Mouse (Mus musculus) heart, embryonic 13.5 days (tissue): ENCODE data around the gene Ctdnep1. TPM values are rescaled to one million over a fixed set of nuclear protein-coding genes. Genes with fewer than 3 reads are reported as not detected.

Experiments used
- ATAC-seq: fragments of 200-750 bp; cut with Nextera tagmentation; 2 replicates; pipeline ENCODE4 v1.8.0; 2017; ENCODE audit warnings: moderate TSS enrichment; ENCODE audit not compliant: insufficient number of reproducible peaks, low FRiP score, low TSS enrichment; ENCODE audit errors: extremely low read depth
- H3K27ac ChIP-seq: fragments of 300-500 bp; sonication (generic); replicated peaks from 2 replicates; pipeline ENCODE4 v1.5.1; 2015; ENCODE audit warnings: moderate library complexity, mild to moderate bottlenecking, inconsistent platforms
- H3K27me3 ChIP-seq: fragments of 300-500 bp; sonication (generic); replicated peaks from 2 replicates; pipeline ENCODE4 v1.6.1; 2015; ENCODE audit warnings: mild to moderate bottlenecking, inconsistent platforms
- H3K36me3 ChIP-seq: fragments of 300-500 bp; sonication (generic); 2 replicates; pipeline ENCODE4 v1.6.1; 2015; ENCODE audit warnings: mild to moderate bottlenecking, inconsistent platforms
- H3K4me1 ChIP-seq: fragments of 300-500 bp; sonication (generic); 2 replicates; pipeline ENCODE4 v1.6.1; 2015; ENCODE audit warnings: inconsistent platforms
- H3K4me2 ChIP-seq: fragments of 300-500 bp; sonication (generic); 2 replicates; pipeline ENCODE4 v1.6.1; 2015; ENCODE audit warnings: inconsistent platforms, mild to moderate bottlenecking, moderate library complexity
- H3K4me3 ChIP-seq: fragments of 300-500 bp; sonication (generic); 2 replicates; pipeline ENCODE4 v1.5.1; 2015; ENCODE audit warnings: moderate library complexity, mild to moderate bottlenecking, inconsistent platforms
- H3K9ac ChIP-seq: fragments of 300-500 bp; sonication (generic); 2 replicates; pipeline ENCODE4 v1.6.1; 2015; ENCODE audit warnings: inconsistent platforms, mild to moderate bottlenecking, moderate library complexity
- H3K9me3 ChIP-seq: fragments of 300-500 bp; sonication (generic); 2 replicates; pipeline ENCODE4 v1.6.1; 2016; ENCODE audit warnings: inconsistent platforms
- WGBS: fragments of 180-500 bp; shearing (Covaris S2); methylation state at CpG from one replicate; pipeline ENCODE4 v1.1.7; 2015; ENCODE audit warnings: mixed read lengths; 5-methylcytosine and 5-hydroxymethylcytosine counted together
- polyA plus RNA-seq: library from polyadenylated mRNA; unstranded; fragments of >200 nt; fragmentation: Nextera tagmentation; extraction: Ambion mirVana; gene quantifications from 2 replicates; pipeline ENCODE4 v1.2.1, GENCODE M21; 2015

The Ctdnep1 gene
- polyA plus RNA-seq, 1 experiment from 2014 or later, result 21.0 TPM

DNA sequence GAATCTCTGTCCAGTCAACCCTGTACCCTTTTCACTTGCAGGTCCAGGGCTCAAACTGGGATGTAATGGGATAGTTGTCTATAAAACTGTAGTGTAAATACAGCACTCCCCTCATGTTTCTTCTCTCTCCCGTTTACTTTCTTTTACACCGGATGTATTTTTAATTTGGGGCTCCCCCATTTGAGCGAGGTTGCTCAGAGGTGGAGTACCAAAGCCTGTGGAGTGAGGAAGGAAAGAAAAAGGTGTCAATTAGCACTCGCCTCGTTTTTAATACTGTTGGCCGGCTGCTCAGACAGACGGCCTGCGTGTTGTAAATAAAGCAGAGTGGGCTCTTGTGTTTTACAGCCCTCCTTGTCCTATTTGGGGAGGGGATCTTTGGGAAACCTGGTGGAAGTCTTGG lies 18.7 kb downstream of the Ctdnep1 start:
- Histone ChIP-seq H3K36me3 (peaks cover 36% of the 10 kb centered on the region), H3K4me2 (peak overlapping the region; percentile 79), H3K9ac (0 out of 2 replicates have a peak overlapping the region, but pooled peaks have one; percentile 34), H3K27ac (peak overlapping the region; percentile 96), H3K4me1 (peaks cover 54% of the 10 kb centered on the region), H3K4me3 (peak overlapping the region; percentile 79), H3K9me3 (no peaks in the 10 kb centered on the region), H3K27me3 (no peaks in the 10 kb centered on the region)
- ATAC-seq, result no peak
- WGBS, result 84% methylated on average over 8 of the region's 8 CpGs

DNA sequence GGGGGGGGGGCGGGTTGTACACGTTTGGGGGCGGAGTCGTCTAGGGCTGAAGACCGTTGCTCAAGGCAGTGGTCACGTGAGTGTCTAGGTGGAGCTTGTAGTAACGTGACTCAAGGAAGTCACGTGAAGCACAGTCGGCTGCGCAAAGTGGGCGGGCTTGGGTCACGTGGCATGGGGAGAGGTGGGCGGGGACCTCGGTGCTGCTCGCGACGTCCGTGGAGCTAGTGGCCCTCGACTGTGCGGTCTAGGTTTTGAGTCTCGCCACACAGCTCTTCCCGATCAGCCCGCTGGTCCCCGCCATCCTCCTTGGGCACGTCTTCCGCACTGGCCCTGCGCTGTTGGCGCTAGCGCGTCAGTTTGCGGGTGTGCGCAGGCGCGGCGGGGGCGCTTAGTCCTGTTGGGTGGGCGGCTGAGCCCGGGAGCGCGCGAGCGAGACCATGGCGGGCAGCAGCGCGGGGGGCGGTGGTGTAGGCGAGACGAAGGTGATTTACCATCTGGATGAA lies 19.5 kb downstream of the Ctdnep1 start, which contains the start of gene Dvl2:
Dvl2 (plus strand) TSS at position 200 of the 503 bp plus-strand sequence.
- WGBS, result under 1% methylated on average over 47 of the region's 48 CpGs
- Histone ChIP-seq H3K4me1 (peaks cover 52% of the 10 kb centered on the region), H3K9ac (peak within 1 kb of the TSS; percentile 93), H3K36me3 (peaks cover 41% of the 10 kb centered on the region), H3K4me2 (peak within 1 kb of the TSS; percentile 79), H3K4me3 (peak within 1 kb of the TSS; percentile 79), H3K27ac (peak within 1 kb of the TSS; percentile 96), H3K9me3 (no peaks in the 10 kb centered on the region), H3K27me3 (no peaks in the 10 kb centered on the region)
- peak; percentile 52 for ATAC-seq

DNA sequence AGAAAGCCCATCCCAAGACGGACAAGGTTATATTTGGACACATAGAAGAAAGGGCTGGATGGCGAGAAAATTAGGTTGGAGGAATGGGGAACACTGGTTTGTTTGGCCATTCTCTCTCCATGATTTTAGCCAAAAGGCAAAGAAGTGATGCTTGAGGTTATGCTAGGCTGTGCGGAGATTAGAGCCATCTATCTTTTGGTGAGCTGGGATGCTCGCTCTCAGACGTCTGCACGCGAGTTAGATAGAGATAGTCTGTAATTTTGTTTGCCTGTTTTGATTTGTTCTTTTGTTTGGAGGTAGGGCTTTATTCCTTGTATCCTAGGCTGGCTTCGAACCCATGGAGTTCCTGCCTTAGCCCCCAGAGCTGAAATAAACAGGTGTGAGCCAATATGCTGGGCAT lies 20.2 kb downstream of the Ctdnep1 start:
- H3K4me2 ChIP-seq, result peak overlapping the region; percentile 79
- 9% methylated on average over 8 of the region's 8 CpGs for WGBS
- H3K27me3 ChIP-seq, result no peaks in the 10 kb centered on the region
- peak overlapping the region; percentile 79 for H3K4me3 ChIP-seq
- no peak for ATAC-seq
- H3K9me3 ChIP-seq, result no peaks in the 10 kb centered on the region
- H3K4me1 ChIP-seq, result peaks cover 52% of the 10 kb centered on the region
- peak overlapping the region; percentile 96 for H3K27ac ChIP-seq
- peak overlapping the region; percentile 93 for H3K9ac ChIP-seq
- H3K36me3 ChIP-seq, result peaks cover 48% of the 10 kb centered on the region

DNA sequence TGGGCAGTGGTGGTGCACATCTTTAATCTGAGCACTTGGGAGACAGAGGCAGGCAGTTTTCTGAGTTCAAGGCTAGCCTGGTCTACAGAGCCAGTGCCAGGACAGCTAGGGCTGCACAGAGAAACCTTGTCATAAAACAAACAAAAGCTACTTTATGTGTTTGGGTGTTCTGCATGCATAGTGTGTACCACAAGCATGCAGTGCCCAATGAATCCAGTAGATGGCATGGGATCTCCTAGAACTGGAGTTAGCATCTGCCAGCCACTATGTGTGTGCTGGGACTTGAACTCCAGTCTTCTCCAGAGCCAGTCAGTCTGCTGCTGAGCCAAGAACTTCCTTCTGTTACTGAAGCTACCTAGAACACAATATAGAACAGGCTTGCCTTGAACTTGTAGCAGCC lies 20.9 kb downstream of the Ctdnep1 start:
- Histone ChIP-seq H3K4me3 (peak overlapping the region; percentile 79), H3K9me3 (no peaks in the 10 kb centered on the region), H3K27me3 (no peaks in the 10 kb centered on the region), H3K9ac (peak overlapping the region; percentile 93), H3K36me3 (peaks cover 55% of the 10 kb centered on the region), H3K4me2 (peak overlapping the region; percentile 79), H3K4me1 (peaks cover 52% of the 10 kb centered on the region), H3K27ac (no peak overlapping the region)
- no peak for ATAC-seq

DNA sequence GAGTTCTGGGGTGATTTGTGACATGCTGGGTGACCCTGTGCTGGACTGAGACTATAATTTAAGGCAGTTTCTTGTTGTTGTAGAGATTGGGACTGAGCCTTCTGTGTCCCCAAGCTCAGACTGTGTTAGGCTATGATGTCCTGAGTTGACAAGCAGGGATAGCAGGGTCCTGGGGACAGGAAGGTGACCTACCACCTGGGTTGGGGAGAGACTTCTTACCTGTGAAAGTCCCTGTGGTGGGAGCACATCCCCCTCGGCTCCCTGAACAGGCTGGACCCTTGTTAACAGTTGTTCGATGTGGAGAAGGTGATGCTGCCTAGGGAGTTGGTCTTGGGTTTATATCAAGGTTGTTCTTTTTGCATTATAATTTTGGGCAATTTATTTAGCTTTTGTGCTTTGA lies 21.5 kb downstream of the Ctdnep1 start:
- Histone ChIP-seq H3K36me3 (peaks cover 61% of the 10 kb centered on the region), H3K9me3 (no peaks in the 10 kb centered on the region), H3K4me3 (peak overlapping the region; percentile 79), H3K9ac (peak overlapping the region; percentile 44; the same call in 1 of the 2 replicates), H3K4me2 (peak overlapping the region; percentile 79), H3K27ac (no peak overlapping the region), H3K27me3 (no peaks in the 10 kb centered on the region), H3K4me1 (peaks cover 49% of the 10 kb centered on the region)
- WGBS, result 81% methylated on average over 2 of the region's 2 CpGs
- no peak for ATAC-seq

DNA sequence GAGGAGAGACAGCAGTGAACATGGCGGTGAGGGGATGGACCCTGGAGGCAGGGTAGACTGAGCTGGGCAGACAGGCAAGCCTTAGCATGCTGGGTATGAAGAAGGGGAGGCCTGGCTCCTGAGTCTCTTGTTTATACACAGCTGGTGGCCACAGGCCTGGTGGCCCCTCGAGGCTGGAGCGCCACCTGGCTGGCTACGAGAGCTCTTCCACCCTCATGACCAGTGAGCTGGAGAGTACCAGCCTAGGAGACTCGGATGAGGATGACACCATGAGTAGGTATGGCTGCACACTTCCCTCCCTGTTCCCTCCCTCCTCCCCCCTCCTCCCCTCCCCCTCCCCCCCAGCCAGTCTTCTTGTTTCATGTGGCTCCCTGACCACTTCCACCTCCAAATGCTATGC lies 24.6 kb downstream of the Ctdnep1 start:
- Histone ChIP-seq H3K36me3 (peaks cover 65% of the 10 kb centered on the region), H3K4me1 (peaks cover 30% of the 10 kb centered on the region), H3K4me2 (no peak overlapping the region), H3K9ac (no peak overlapping the region), H3K4me3 (no peak overlapping the region), H3K27me3 (no peaks in the 10 kb centered on the region), H3K27ac (no peak overlapping the region), H3K9me3 (no peaks in the 10 kb centered on the region)
- no peak for ATAC-seq
- WGBS, result 53% methylated on average over 5 of the region's 5 CpGs

DNA sequence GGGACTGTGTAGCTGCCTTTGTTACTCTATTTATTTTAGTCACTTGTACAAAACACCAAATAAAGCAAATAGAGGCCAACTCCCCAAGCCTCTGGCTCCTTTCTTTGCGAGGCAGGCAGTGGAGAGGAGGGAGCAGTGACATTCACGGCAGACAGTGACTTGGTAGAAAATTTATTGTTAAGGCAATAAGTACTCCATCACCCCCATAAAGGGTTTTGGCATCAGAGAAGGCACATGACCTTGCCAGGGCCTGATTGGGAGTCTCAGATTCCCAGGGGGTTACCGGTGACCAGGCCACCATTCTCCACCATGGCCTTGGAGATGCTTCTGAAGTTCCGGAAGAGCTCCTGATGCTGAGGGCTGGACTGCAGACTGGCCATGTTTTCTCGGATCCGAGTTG lies 29.1 kb downstream of the Ctdnep1 start:
- H3K36me3 ChIP-seq, result peaks cover 93% of the 10 kb centered on the region
- no peak for ATAC-seq
- no peaks in the 10 kb centered on the region for H3K9me3 ChIP-seq
- 83% methylated on average over 6 of the region's 6 CpGs for WGBS
- H3K4me3 ChIP-seq, result no peak overlapping the region
- no peaks in the 10 kb centered on the region for H3K27me3 ChIP-seq
- no peak overlapping the region for H3K4me2 ChIP-seq
- H3K9ac ChIP-seq, result no peak overlapping the region
- peaks cover 16% of the 10 kb centered on the region for H3K4me1 ChIP-seq
- H3K27ac ChIP-seq, result no peak overlapping the region

DNA sequence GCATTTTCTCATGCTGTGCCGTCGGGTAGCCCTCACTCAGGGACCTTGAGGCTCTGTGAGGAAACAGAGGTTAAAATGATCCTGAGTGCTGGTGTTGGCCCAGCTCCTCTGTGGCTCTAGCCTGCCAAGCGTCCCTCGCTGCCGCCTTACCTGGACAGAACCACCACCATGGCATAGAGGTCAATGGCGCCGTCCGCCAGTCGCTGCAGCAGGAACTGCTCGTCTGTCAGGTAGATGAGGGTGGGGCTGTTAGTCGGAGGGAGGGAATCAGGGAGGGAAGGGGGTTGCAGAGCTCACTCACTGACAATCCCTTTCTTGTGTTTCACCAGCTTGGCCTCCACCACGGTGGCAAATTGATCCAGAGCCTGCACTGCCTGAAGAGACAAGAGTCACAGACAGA lies 29.6 kb downstream of the Ctdnep1 start:
- Histone ChIP-seq H3K9me3 (no peaks in the 10 kb centered on the region), H3K4me1 (peaks cover 19% of the 10 kb centered on the region), H3K27me3 (no peaks in the 10 kb centered on the region), H3K4me3 (no peak overlapping the region), H3K27ac (no peak overlapping the region), H3K36me3 (peaks cover 87% of the 10 kb centered on the region), H3K4me2 (no peak overlapping the region), H3K9ac (no peak overlapping the region)
- 85% methylated on average over 12 of the region's 12 CpGs for WGBS
- ATAC-seq, result no peak

DNA sequence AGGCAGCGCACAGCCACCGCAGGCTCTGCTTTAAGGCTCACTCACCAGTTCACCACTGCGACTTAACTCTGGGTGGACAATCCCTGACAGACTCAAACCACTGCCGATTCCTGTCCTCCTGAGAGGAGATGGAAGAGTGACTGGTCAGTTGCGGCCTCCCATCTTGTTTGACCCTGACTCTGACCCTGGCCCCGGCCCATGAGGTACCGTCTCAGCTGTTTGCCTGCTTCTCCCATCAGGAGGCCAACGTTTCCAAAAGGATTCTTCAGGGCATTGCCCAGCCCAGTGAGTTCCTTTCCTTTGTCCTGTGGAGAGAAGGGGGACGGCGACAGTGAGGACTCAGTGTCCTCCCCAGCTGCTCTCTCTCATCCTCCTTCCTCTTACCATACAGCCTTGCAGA lies 30.0 kb downstream of the Ctdnep1 start:
- Histone ChIP-seq H3K9me3 (no peaks in the 10 kb centered on the region), H3K4me3 (no peak overlapping the region), H3K27me3 (no peaks in the 10 kb centered on the region), H3K9ac (no peak overlapping the region), H3K4me2 (no peak overlapping the region), H3K27ac (no peak overlapping the region), H3K36me3 (peaks cover 83% of the 10 kb centered on the region), H3K4me1 (peaks cover 22% of the 10 kb centered on the region)
- no peak for ATAC-seq
- 88% methylated on average over 10 of the region's 10 CpGs for WGBS

DNA sequence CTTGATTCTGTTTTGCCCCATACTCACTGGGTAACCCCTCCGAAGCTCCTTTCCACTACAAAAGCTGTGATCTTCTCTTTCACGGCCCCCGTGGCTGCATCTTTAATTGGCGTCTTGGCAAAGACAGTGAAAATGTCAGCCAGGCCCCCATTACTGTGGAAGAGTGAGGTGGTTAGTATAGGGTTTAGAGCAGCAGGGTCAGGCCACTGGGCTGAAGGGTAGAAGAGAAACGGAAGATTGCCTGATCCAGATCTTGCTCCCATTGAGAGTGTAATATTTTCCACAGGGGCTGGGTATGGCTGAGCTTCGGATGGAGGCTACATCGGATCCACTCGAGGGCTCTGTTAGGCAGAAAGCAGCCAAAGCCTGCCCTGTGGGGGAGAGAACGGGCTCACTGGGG lies 32.0 kb downstream of the Ctdnep1 start:
- Histone ChIP-seq H3K9me3 (no peaks in the 10 kb centered on the region), H3K4me2 (no peak overlapping the region), H3K36me3 (peaks cover 64% of the 10 kb centered on the region), H3K4me3 (no peak overlapping the region), H3K9ac (0 out of 2 replicates have a peak overlapping the region, but pooled peaks have one; percentile 24), H3K4me1 (peaks cover 34% of the 10 kb centered on the region), H3K27me3 (no peaks in the 10 kb centered on the region), H3K27ac (no peak overlapping the region)
- no peak for ATAC-seq
- 86% methylated on average over 9 of the region's 9 CpGs for WGBS

DNA sequence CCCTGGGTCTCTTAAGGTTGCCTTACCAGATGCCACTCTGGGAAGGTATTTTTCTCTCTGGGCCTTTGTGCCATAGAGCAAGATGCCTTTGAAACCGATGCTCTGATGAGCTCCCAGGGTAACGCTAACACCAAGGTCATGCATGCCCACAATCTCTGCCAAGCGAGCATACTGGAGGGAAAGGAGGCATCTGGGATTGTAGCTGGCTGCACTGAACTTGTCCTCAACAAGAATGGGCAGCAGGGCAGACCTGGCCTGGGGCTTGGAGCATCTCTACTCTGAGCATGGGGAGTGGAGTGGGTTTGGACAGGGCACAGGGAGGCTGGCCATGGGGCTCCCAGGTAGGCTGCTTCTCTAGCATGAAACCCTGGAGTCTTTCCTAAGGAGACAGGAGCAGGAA lies 32.5 kb downstream of the Ctdnep1 start:
- no peak for ATAC-seq
- Histone ChIP-seq H3K9me3 (no peaks in the 10 kb centered on the region), H3K4me1 (peaks cover 37% of the 10 kb centered on the region), H3K27me3 (no peaks in the 10 kb centered on the region), H3K36me3 (peaks cover 59% of the 10 kb centered on the region), H3K4me2 (no peak overlapping the region), H3K4me3 (no peak overlapping the region), H3K9ac (0 out of 2 replicates have a peak overlapping the region, but pooled peaks have one; percentile 24), H3K27ac (no peak overlapping the region)
- WGBS, result 85% methylated on average over 3 of the region's 3 CpGs

DNA sequence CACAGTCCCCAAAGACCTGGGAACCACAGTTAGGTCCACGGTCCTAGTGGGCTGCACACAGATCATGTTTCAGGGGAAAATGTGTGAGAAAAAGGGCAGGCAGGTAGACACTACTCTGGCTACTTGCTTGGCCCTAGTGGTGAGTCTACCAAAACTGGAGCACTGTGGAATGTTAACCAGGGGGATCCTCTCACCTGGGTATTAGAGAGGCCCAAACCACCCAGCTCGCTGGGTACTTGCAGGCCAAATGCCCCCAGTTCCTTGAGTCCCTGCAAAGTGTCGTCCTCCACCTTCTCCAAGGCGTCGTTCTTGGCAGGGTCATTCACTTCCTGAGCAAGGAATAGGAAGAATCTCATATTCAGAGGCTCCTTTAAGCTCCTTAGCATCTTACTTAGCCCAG lies 33.1 kb downstream of the Ctdnep1 start:
- peak overlapping the region; percentile 80 for H3K4me2 ChIP-seq
- peaks cover 52% of the 10 kb centered on the region for H3K36me3 ChIP-seq
- 52% methylated on average over 5 of the region's 5 CpGs for WGBS
- no peak overlapping the region for H3K27ac ChIP-seq
- H3K9ac ChIP-seq, result peak overlapping the region; percentile 90
- H3K9me3 ChIP-seq, result no peaks in the 10 kb centered on the region
- ATAC-seq, result no peak
- H3K4me1 ChIP-seq, result peaks cover 43% of the 10 kb centered on the region
- H3K4me3 ChIP-seq, result peak overlapping the region; percentile 69
- no peaks in the 10 kb centered on the region for H3K27me3 ChIP-seq
